Mouse (Mus musculus) inflammation-experienced regulatory T-cells, adult 16 weeks (primary cell): Measurements from ENCODE around the gene Sh3rf1. TPM values are rescaled to one million over a fixed set of nuclear protein-coding genes. Genes with fewer than 3 reads are reported as not detected.

Experiments
- polyA plus RNA-seq: library from polyadenylated mRNA; unstranded; fragments of 100-300 nt; shearing (Covaris generic); gene quantifications from one replicate; pipeline ENCODE4 v1.2.1, GENCODE M21; 2017

Gene Sh3rf1
- 7.3 TPM for polyA plus RNA-seq

GRCm38 (mm10) chr8:61223729-61224379 lies at the start of gene Sh3rf1:
TSS of gene Sh3rf1 (plus strand) at chr8:61223872.

Other genes starting within 250 kb of the Sh3rf1 start
- 41.2 TPM for gene Clcn3, start 240.6 kb upstream of the Sh3rf1 start, polyA plus RNA-seq
- gene Nek1, start 230.7 kb upstream of the Sh3rf1 start, polyA plus RNA-seq = 13.9 TPM